Mouse (Mus musculus) adrenal gland, postnatal 4 days (tissue): ENCODE data around the gene Paqr8. TPM values are rescaled to one million over a fixed set of nuclear protein-coding genes. Genes with fewer than 3 reads are reported as not detected.

Experiments used
- DNase-seq, 2 experiments: peaks; one replicate each; pipeline ENCODE4 v3.0.0; 2021 to 2022; ENCODE audit warnings: low spot score in 2 of 2, mixed read lengths in 2 of 2
- long read RNA-seq, 2 experiments: library from polyadenylated mRNA; stranded (forward); transcript quantifications; one replicate each; pipeline ENCODE4 v2.0.0; 2021
- total RNA-seq, 2 experiments: library from RNA; stranded (reverse); gene quantifications; 2 replicates each; pipeline ENCODE4 v1.2.3; 2021

Gene Paqr8
- total RNA-seq = 10 to 100 TPM; 40.5 to 44.6 TPM
- long read RNA-seq, experiment 1, full-length matches to known transcripts = 7 of 13 reads
- long read RNA-seq, experiment 1, partial matches to known transcripts = 0 of 13 reads
- long read RNA-seq, experiment 1, other reads (novel, unspliced or antisense) = 6 of 13 reads
- long read RNA-seq, experiment 2, full-length matches to known transcripts = 15 of 31 reads
- long read RNA-seq, experiment 2, partial matches to known transcripts = 12 of 31 reads
- long read RNA-seq, experiment 2, other reads (novel, unspliced or antisense) = 4 of 31 reads

DNA sequence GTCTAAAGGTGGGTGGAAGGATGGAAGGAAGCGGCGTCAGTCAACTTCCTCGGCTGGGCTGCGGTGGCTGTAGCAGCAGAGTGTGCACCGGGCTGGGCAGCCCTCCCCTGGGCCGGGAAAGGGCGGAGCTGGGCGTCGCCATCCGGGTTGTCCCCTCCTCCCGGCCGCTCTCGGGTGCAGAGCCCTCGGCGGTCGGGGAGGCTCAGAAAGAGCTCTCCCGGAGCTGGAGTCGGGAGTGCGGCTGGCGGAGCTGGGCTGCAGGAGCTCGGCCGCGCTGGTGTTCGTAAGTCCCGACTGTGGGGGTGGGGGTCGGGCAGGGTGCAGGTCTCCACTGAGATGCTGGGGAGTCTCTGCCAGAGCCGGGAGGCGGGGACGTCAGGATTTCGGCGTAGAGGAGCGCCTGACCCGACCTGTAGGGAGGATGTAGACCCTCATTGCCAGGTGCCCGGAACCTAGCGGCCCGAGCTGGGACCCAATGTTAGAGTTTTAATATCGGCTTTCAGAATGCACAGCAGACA is at the start of gene Paqr8:
Gene Paqr8 (plus strand): TSS at position 203 of the 518 bp plus-strand sequence.
- DNase-seq = peak; percentile 76 to 83

GRCm38 (mm10) chr1:20856924-20857902 is 33.2 kb upstream of the Paqr8 start:
- no peak for DNase-seq

GRCm38 (mm10) chr1:20860775-20861174 is 29.6 kb upstream of the Paqr8 start:
- no peak for DNase-seq

DNA sequence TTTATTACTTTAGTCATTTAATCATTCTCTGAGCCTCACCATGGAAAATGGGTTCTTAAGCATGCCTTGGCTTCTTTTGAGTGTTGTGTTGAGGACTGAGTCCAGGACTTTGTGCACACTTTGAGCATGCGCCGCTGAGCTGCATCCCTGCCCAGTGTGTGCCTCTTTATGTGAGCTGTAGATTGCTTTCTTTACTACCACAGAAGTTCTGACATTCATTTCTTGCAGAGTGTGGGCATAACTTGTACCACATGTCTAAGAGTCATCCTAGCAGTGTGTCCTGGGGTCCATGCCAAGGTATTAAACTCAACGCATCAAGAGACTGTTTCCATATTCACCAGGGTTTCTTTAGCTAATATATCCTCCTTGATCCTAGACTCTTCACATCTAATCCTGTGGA is 28.5 kb upstream of the Paqr8 start:
- no peak for DNase-seq

DNA sequence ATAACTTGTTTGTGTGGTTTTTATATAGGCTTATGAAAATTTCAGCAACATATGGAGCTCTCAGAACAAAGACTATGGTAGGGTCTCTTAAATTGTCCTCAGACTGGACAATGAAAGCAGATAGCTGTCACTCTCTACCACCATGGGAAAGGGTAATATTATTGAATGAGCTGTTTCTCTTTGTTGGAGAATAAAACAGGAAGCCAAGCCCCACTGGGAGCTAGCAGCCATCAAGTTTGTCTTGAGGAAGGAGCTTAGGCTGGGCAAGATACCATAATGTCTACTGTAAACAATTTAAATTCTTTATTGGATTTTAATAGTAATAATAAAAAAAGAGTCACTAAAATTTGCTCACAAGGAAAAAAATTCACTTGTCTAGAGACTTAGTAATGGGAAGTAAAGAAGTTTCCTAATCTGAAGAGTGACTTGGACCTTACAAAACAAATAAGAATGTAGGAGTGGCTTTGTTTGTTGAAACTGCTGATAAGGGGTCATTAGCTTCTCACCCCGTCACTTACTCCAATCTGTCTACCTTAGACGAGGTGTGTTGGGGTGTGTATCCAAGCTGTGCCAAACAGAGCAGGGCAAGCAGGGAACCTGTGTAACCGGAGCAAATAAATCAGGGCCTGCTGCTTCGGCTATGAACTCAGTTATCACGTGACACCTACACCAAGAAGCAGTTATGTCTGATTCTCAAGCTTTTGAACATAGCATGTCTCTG is 26.8 kb upstream of the Paqr8 start:
- DNase-seq = no peak

DNA sequence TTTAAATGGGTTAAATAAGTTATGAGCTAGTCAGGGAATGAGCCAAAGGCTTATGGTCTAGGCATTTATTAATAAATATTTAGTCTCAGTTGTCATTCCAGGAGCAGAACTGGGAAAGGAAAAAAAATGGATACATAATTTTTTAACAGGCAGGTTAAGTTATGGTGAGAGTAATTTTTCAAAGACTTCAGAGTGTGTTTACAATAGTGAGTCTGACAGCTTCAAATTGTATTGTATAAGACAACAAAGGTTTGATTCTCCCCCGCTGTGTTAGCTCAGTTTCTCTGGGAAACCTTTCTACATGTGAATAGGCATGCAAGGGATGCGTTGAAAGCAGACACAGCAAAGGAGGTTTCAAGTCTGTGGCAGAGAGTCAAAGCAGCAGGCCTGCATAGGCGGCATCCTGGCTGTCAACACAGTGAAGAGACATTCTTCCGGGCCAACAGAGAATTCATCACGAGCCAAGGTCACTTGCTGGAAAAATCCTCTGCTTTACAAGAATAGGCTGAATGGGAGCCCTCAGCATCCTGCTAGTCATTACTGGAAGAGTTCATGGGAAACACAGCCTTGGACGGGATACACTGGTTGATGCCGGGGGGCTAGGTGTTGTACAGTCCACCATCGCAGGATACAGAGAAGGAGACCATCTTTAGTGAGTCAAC is 23.0 kb upstream of the Paqr8 start:
- no peak for DNase-seq

- DNase-seq = no peak
These were observed 22.4 kb upstream of the Paqr8 start for GRCm38 (mm10) chr1:20868036-20868435.

GRCm38 (mm10) chr1:20870887-20871286 is 19.5 kb upstream of the Paqr8 start:
- DNase-seq = no peak

GRCm38 (mm10) chr1:20872496-20872895 is 17.9 kb upstream of the Paqr8 start:
- DNase-seq = no peak

DNA sequence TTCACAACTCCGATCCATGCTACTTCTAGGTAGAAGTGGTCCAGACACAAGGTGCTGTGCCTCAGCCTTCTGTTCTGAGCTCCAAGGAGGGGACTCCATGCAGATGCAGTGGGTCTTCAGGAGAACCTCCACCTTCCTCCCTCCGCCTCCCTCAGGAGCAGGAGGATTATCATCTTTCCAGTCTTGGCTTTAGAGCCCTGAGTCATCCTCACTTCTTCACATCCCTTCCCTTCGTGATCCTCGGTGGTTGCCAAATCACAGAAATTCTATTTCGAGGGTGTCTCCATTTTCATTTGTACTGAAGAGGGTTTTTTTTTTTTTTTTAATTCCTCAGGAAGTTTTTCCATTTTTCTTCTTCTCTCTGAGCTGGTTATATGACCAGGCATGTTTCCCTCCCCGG is 16.3 kb upstream of the Paqr8 start:
- DNase-seq = no peak

DNA sequence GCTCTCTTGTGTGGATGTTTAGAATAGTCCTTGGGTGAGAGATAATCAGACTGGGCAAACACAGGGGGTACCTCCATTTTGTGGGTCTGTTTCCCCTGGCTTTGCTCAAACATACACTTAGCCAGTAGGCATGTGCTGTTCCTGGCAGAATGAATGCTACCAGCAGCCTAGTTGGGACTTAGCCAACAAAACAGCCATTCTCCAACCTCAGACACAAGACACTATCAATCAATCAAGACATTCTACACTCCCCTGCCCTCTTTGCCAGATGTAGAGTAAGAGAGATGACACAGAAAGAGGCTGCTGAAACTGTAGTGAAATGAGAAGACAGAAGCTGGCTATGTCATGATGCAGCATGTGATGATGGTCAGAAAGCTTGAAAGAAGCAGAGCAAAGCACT is 13.1 kb upstream of the Paqr8 start:
- no peak for DNase-seq

- DNase-seq = no peak
These were observed 11.0 kb upstream of the Paqr8 start for GRCm38 (mm10) chr1:20879361-20879760.

GRCm38 (mm10) chr1:20883079-20883478 is 7.3 kb upstream of the Paqr8 start:
- no peak for DNase-seq

GRCm38 (mm10) chr1:20889677-20890403 is 566 bp upstream of the Paqr8 start:
- no peak for DNase-seq

- DNase-seq = peak; percentile 37 to 63
These were observed 564 bp downstream of the Paqr8 start for GRCm38 (mm10) chr1:20890941-20891399.

DNA sequence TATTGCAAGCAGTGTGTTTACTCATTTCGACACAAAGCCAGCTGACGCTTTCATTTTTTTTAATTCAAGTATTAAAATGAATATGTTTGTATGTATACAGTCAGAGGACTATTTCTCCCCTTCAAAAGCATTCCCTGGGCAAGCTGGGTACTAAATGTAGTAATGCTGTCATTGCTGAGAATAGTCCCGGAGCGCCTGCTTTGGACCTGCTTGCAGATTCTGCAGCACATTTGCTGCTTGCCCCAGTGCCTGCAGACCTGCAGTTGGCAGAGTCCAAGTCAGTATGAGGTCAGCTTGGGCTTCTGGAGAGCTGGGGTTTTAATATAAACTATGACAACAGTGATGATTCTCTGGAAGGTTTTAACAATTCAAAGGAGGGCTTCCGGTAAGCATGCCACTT is 2.7 kb downstream of the Paqr8 start:
- DNase-seq = no peak

- no peak for DNase-seq
These were observed 8.0 kb downstream of the Paqr8 start for GRCm38 (mm10) chr1:20898391-20898790.

DNA sequence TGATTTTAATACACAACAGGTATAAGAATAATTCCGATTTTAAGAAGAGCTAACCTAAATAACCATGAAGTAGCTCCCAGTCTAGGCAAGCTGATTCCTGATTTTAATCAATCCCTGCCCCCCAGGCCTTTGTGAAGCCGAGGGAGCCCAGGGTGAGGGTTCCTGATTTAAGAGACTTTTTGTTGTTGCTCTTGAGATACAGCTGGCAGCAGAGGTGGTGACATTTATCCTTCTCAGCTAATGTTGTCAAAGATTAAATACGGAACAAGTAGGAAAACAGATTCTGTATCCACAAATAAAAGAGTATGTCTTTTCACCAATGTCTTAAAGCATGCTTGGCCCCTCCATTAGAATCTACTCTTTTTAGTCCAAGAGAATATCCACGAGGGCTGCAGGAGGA is 9.9 kb downstream of the Paqr8 start:
- DNase-seq = no peak

GRCm38 (mm10) chr1:20905501-20906127 is 15.2 kb downstream of the Paqr8 start:
- DNase-seq = no peak

DNA sequence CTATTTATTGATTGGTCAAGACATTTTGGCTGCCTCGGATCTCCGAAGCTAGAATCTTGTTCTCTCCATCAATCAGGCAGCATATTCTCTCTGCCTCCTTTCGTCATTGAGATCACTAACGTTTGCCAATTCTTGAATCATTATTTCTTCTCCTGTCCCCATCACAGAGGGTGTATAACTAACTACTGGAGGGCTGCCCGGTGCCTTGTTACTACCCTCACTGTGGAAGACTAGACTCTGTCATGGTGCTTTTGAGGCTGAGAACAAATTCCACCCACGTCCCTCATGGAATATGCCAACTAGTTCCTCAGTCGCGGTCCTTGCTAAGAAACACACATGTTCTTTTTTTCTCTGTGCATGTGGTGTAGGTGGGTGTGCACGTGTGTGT is 15.7 kb downstream of the Paqr8 start:
- no peak for DNase-seq
